Mouse (Mus musculus) neural tube, embryonic 11.5 days (tissue): Measurements from ENCODE around the gene Adgrf5. TPM values are rescaled to one million over a fixed set of nuclear protein-coding genes. Genes with fewer than 3 reads are reported as not detected.
A peak's percentile ranks its signal among the peaks of the same experiment; 100 is the strongest.

Source experiments
- ATAC-seq: fragments of 200-750 bp; cut with Nextera tagmentation; 2 replicates; pipeline ENCODE4 v1.8.0; 2017; ENCODE audit warnings: moderate number of reproducible peaks, mild to moderate bottlenecking, moderate TSS enrichment, moderate library complexity; ENCODE audit not compliant: insufficient read depth, low FRiP score, low TSS enrichment
- DNase-seq: peaks from one replicate; pipeline ENCODE4 v3.0.0-alpha.2; 2015; ENCODE audit warnings: low spot score
- H3K27ac ChIP-seq: fragments of 300-500 bp; sonication (generic); 2 replicates; pipeline ENCODE4 v1.5.1; 2014; ENCODE audit warnings: low read depth, mild to moderate bottlenecking, low read length
- H3K27me3 ChIP-seq: fragments of 300-500 bp; sonication (generic); 2 replicates; pipeline ENCODE4 v1.6.1; 2014; ENCODE audit warnings: mild to moderate bottlenecking, low read length, mixed read lengths; ENCODE audit not compliant: control insufficient read depth, insufficient read depth
- H3K36me3 ChIP-seq: fragments of 300-500 bp; sonication (generic); 2 replicates; pipeline ENCODE4 v1.6.1; 2014; ENCODE audit warnings: mild to moderate bottlenecking, low read length, moderate library complexity, mixed read lengths; ENCODE audit not compliant: control insufficient read depth, insufficient read depth
- H3K4me1 ChIP-seq: fragments of 300-500 bp; sonication (generic); 2 replicates; pipeline ENCODE4 v1.6.1; 2014; ENCODE audit warnings: low read length, mixed read lengths; ENCODE audit not compliant: control insufficient read depth, insufficient read depth
- H3K4me2 ChIP-seq: fragments of 300-500 bp; sonication (generic); 2 replicates; pipeline ENCODE4 v1.6.1; 2014; ENCODE audit warnings: low read depth, mild to moderate bottlenecking, moderate library complexity
- H3K4me3 ChIP-seq: fragments of 300-500 bp; sonication (generic); 2 replicates; pipeline ENCODE4 v1.5.1; 2014; ENCODE audit warnings: low read depth, low read length
- H3K9ac ChIP-seq: fragments of 300-500 bp; sonication (generic); 2 replicates; pipeline ENCODE4 v1.6.1; 2014; ENCODE audit warnings: mild to moderate bottlenecking, low read length
- H3K9me3 ChIP-seq: fragments of 300-500 bp; sonication (generic); 2 replicates; pipeline ENCODE4 v1.6.1; 2016; ENCODE audit warnings: low read length; ENCODE audit not compliant: control insufficient read depth
- WGBS: fragments of 180-500 bp; shearing (Covaris S2); extraction: QIAGEN DNeasy Blood & Tissue Kit; methylation state at CpG from one replicate; pipeline ENCODE4 v1.1.7; 2014; 5-methylcytosine and 5-hydroxymethylcytosine counted together
- polyA plus RNA-seq: library from polyadenylated mRNA; unstranded; fragments of >200 nt; fragmentation: Nextera tagmentation; extraction: Ambion mirVana; gene quantifications from 2 replicates; pipeline ENCODE4 v1.2.1, GENCODE M21; 2014

Gene Adgrf5
- polyA plus RNA-seq, 1 experiment from 2014 or later: 11.5 TPM

GRCm38 (mm10) chr17:43407548-43407947 is 47.3 kb downstream of the Adgrf5 start:
- Histone ChIP-seq H3K36me3 (no peaks in the 10 kb centered on the region), H3K4me2 (no peak overlapping the region)
- WGBS: 75% methylated on average over 7 of the region's 7 CpGs

DNA sequence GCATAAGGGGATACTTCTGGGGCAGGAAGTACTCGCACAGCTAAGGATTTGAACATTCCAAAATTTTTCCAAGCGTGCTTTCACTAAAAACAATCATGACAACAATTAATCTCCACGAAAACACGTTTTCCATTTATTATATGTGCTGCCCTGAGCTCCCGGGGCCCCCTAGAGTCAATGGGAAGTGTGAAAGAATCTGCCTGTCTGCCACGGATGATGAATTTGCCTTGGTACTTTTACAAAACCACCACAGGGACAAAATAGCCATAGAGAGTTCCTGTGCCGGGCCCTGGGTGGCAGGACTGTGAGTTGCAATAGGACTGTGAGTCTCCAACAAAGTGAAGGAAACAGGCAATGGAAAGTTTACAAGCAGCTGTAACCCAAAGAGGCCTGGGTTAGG is 52.9 kb downstream of the Adgrf5 start:
- 77% methylated on average over 7 of the region's 7 CpGs for WGBS
- H3K4me2 ChIP-seq: no peak overlapping the region
- ATAC-seq (no peak), DNase-seq (no peak)
- H3K4me3 ChIP-seq: no peak overlapping the region
- H3K27me3 ChIP-seq: no peaks in the 10 kb centered on the region
- H3K27ac ChIP-seq: no peak overlapping the region
- no peaks in the 10 kb centered on the region for H3K4me1 ChIP-seq
- H3K36me3 ChIP-seq: no peaks in the 10 kb centered on the region
- no peaks in the 10 kb centered on the region for H3K9me3 ChIP-seq
- H3K9ac ChIP-seq: no peak overlapping the region

More at GRCm38 (mm10) chr17:43407548-43407947, 47.3 kb downstream of the Adgrf5 start:
- no peaks in the 10 kb centered on the region for H3K4me1 ChIP-seq
- H3K4me3 ChIP-seq: no peak overlapping the region
- ATAC-seq: no peak
- no peaks in the 10 kb centered on the region for H3K27me3 ChIP-seq
- H3K9me3 ChIP-seq: no peaks in the 10 kb centered on the region
- H3K27ac ChIP-seq: no peak overlapping the region
- no peak for DNase-seq
- no peak overlapping the region for H3K9ac ChIP-seq

DNA sequence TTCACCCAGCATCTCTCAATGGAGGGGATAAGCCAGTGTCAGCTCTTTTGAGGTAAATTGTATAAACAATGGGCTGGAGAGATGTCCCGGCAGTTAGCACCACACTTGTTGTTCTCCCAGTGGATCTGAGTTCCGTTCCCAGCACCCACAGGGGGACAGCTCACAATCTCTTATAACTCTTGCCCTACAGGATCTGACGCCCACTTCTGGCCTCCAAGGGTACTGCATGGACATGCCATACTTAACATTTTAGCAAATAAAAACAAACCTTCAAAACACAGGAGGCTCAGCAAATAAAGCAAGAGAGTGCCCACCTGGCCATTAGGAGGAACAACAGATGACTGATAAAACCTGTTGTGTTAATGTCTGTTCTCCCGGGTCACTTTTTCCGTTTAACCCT is 59.0 kb downstream of the Adgrf5 start:
- H3K9me3 ChIP-seq: no peaks in the 10 kb centered on the region
- no peak overlapping the region for H3K9ac ChIP-seq
- no peaks in the 10 kb centered on the region for H3K27me3 ChIP-seq
- H3K4me1 ChIP-seq: no peaks in the 10 kb centered on the region
- no peak overlapping the region for H3K4me2 ChIP-seq
- DNase-seq (no peak), ATAC-seq (no peak)
- H3K4me3 ChIP-seq: no peak overlapping the region
- 92% methylated on average over 5 of the region's 5 CpGs for WGBS
- no peaks in the 10 kb centered on the region for H3K36me3 ChIP-seq
- no peak overlapping the region for H3K27ac ChIP-seq

DNA sequence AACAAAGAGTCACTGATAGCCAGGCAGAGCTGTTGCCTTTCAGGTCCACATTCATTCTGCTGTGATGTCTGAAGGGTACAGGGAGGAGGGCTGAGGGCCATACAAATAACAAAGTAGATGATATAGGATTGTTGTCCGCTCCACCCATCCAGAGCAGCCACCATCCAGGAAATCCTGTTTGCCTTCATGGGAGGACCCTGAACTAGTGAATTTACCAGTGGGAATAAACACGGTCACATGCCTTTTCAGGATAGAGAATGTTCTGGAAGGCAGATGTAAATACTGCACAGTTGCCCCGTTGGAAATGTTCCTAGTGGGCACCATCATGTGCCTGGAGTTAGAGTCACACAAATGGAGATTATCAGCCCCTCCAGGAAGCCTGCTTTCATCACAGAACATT is 60.1 kb downstream of the Adgrf5 start:
- no peak overlapping the region for H3K4me3 ChIP-seq
- no peak for ATAC-seq
- DNase-seq: no peak
- no peak overlapping the region for H3K9ac ChIP-seq
- no peaks in the 10 kb centered on the region for H3K27me3 ChIP-seq
- H3K4me2 ChIP-seq: no peak overlapping the region
- 81% methylated on average over 3 of the region's 3 CpGs for WGBS
- H3K27ac ChIP-seq: no peak overlapping the region
- no peaks in the 10 kb centered on the region for H3K4me1 ChIP-seq
- H3K36me3 ChIP-seq: no peaks in the 10 kb centered on the region
- no peaks in the 10 kb centered on the region for H3K9me3 ChIP-seq

GRCm38 (mm10) chr17:43423953-43424352 is 63.7 kb downstream of the Adgrf5 start:
- Histone ChIP-seq H3K4me2 (no peak overlapping the region), H3K27ac (no peak overlapping the region), H3K27me3 (no peaks in the 10 kb centered on the region), H3K4me3 (no peak overlapping the region), H3K9me3 (no peaks in the 10 kb centered on the region), H3K9ac (no peak overlapping the region), H3K36me3 (no peaks in the 10 kb centered on the region), H3K4me1 (no peaks in the 10 kb centered on the region)
- WGBS: 75% methylated on average over 5 of the region's 5 CpGs
- ATAC-seq (no peak), DNase-seq (no peak)

- H3K4me3 ChIP-seq: no peak overlapping the region
- no peak for ATAC-seq
These were observed 71.4 kb downstream of the Adgrf5 start for GRCm38 (mm10) chr17:43431692-43432091.

GRCm38 (mm10) chr17:43434485-43434884 is 74.2 kb downstream of the Adgrf5 start:
- H3K4me2 ChIP-seq: no peak overlapping the region
- no peak for DNase-seq
- WGBS: 86% methylated on average over 8 of the region's 8 CpGs

More at GRCm38 (mm10) chr17:43431692-43432091, 71.4 kb downstream of the Adgrf5 start:
- DNase-seq: no peak
- H3K9ac ChIP-seq: no peak overlapping the region
- H3K36me3 ChIP-seq: no peaks in the 10 kb centered on the region
- no peak overlapping the region for H3K4me2 ChIP-seq
- no peak overlapping the region for H3K27ac ChIP-seq
- H3K9me3 ChIP-seq: no peaks in the 10 kb centered on the region
- WGBS: 60% methylated on average over 5 of the region's 5 CpGs
- H3K27me3 ChIP-seq: no peaks in the 10 kb centered on the region
- no peaks in the 10 kb centered on the region for H3K4me1 ChIP-seq

GRCm38 (mm10) chr17:43451216-43451615 is 91.0 kb downstream of the Adgrf5 start:
- Histone ChIP-seq H3K4me1 (no peaks in the 10 kb centered on the region), H3K27ac (no peak overlapping the region), H3K4me2 (no peak overlapping the region), H3K9ac (no peak overlapping the region), H3K9me3 (no peaks in the 10 kb centered on the region), H3K27me3 (no peaks in the 10 kb centered on the region), H3K4me3 (no peak overlapping the region), H3K36me3 (no peaks in the 10 kb centered on the region)
- no peak for ATAC-seq
- DNase-seq: no peak
- WGBS: 95% methylated on average over 1 of the region's 1 CpGs

More at GRCm38 (mm10) chr17:43434485-43434884, 74.2 kb downstream of the Adgrf5 start:
- H3K4me1 ChIP-seq: no peaks in the 10 kb centered on the region
- no peaks in the 10 kb centered on the region for H3K36me3 ChIP-seq
- H3K9me3 ChIP-seq: no peaks in the 10 kb centered on the region
- no peak overlapping the region for H3K27ac ChIP-seq
- no peak overlapping the region for H3K9ac ChIP-seq
- H3K4me3 ChIP-seq: no peak overlapping the region
- no peaks in the 10 kb centered on the region for H3K27me3 ChIP-seq
- no peak for ATAC-seq

DNA sequence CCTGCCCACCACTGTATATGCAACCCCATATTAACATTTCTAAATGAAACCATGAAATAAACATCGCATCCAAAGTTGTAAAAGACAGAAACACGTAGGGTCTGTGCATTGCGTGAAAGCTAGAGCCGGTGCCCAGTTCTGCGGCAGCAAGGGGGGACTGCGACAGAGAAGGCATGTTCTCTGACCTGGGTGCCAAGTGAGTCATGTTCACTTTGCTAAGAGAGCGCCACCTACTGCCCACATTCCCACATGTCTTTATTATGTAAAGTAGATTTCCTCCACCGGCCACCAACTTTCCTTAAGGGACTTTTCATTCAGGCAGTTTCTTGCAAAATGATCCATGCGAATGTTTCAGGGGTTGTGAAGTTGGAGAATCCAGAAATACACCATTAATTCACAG is 98.3 kb downstream of the Adgrf5 start:
- Histone ChIP-seq H3K27me3 (no peaks in the 10 kb centered on the region), H3K9ac (no peak overlapping the region), H3K9me3 (no peaks in the 10 kb centered on the region), H3K4me1 (no peaks in the 10 kb centered on the region), H3K4me2 (no peak overlapping the region), H3K27ac (no peak overlapping the region), H3K4me3 (no peak overlapping the region), H3K36me3 (no peaks in the 10 kb centered on the region)
- DNase-seq: peak; percentile 80
- 20% methylated on average over 9 of the region's 9 CpGs for WGBS
- ATAC-seq: peak; percentile 48; the same call in 1 of the 2 replicates
